Mouse (Mus musculus): Measurements from ENCODE around the gene Hspa1l. TPM values are rescaled to one million over a fixed set of nuclear protein-coding genes. Genes with fewer than 3 reads are reported as not detected.

The Hspa1l gene
- polyA plus RNA-seq, 1 experiment from 2014 or later: 1.4 TPM

DNA sequence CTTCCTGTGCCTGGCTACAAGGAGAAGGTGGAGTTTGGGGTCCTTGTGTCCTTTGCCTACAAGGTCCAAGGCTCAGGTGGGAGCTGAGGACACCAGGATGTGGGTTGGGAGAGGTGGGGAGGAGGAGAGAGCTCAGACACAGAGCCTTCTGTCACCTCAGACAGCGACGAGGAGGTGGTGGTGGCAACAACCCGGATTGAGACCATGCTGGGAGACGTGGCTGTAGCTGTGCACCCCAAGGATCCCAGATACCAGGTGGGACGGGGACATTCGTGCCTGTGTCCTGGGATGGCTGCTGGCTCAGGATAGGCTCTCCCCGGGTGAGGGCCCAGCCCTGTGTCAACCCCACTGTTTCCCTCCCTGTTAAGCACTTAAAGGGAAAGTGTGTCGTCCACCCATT is 38.9 kb downstream of the Hspa1l start:
- Histone ChIP-seq H3K4me1 (ENCODE audit: control insufficient read depth, insufficient read depth, low read length) (no peaks in the 10 kb centered on the region), H3K9ac (ENCODE audit: low read length) (no peak overlapping the region), H3K4me3 (ENCODE audit: low read depth, low read length) (no peak overlapping the region), H3K4me2 (ENCODE audit: low read length) (no peak overlapping the region), H3K27me3 (replicated peaks; ENCODE audit: control insufficient read depth, insufficient read depth, low read length) (no peaks in the 10 kb centered on the region), H3K27ac (ENCODE audit: low read depth, low read length) (no peak overlapping the region), H3K9me3 (replicated peaks; ENCODE audit: control insufficient read depth, low read length) (no peaks in the 10 kb centered on the region), H3K36me3 (ENCODE audit: control insufficient read depth, insufficient read depth, low read length) (peaks cover 95% of the 10 kb centered on the region)
- DNase-seq (ENCODE audit: low spot score) (no peak), ATAC-seq (no peak)
- WGBS: 91% methylated on average over 8 of the region's 8 CpGs

DNA sequence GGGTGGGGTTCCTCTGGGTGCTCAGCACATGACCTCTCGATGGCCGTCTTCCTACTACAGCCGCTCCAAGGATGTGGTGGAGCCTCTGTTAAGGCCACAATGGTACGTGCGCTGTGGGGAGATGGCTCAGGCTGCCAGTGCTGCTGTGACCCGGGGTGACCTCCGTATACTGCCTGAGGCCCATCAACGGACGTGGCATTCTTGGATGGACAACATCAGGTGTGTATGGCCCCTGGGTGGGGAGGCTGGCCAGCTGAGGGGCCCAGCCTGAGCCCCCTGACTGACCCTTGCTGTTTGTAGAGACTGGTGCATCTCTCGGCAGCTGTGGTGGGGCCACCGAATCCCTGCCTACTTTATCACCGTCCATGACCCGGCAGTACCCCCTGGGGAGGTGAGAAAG is 39.9 kb downstream of the Hspa1l start:
- DNase-seq (ENCODE audit: low spot score) (no peak), ATAC-seq (no peak)
- Histone ChIP-seq H3K4me3 (ENCODE audit: low read depth, low read length) (no peak overlapping the region), H3K27me3 (replicated peaks; ENCODE audit: control insufficient read depth, insufficient read depth, low read length) (no peaks in the 10 kb centered on the region), H3K9ac (ENCODE audit: low read length) (no peak overlapping the region), H3K9me3 (replicated peaks; ENCODE audit: control insufficient read depth, low read length) (no peaks in the 10 kb centered on the region), H3K4me2 (ENCODE audit: low read length) (no peak overlapping the region), H3K27ac (ENCODE audit: low read depth, low read length) (no peak overlapping the region), H3K4me1 (ENCODE audit: control insufficient read depth, insufficient read depth, low read length) (no peaks in the 10 kb centered on the region), H3K36me3 (ENCODE audit: control insufficient read depth, insufficient read depth, low read length) (peaks cover 97% of the 10 kb centered on the region)
- 95% methylated on average over 13 of the region's 13 CpGs for WGBS

DNA sequence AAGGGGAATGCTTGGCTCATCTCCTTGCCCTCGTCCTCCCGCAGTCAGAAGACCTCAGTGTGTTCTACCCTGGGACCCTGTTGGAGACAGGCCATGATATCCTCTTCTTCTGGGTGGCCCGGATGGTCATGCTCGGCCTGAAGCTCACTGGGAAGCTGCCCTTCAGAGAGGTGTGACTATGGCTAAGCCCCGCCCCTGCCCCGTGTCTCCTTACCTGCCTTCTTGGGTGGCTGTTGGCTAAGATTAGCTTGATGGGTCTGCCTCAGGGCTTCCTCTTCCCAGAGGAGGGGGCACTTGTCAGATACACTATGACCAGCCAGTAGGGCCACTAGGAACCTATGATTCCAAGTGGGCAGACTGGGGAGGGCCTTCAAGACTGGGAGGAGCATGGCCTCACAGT is 40.7 kb downstream of the Hspa1l start:
- WGBS: 87% methylated on average over 6 of the region's 6 CpGs
- Histone ChIP-seq H3K4me2 (ENCODE audit: low read length) (no peak overlapping the region), H3K36me3 (ENCODE audit: control insufficient read depth, insufficient read depth, low read length) (peaks cover 90% of the 10 kb centered on the region), H3K4me1 (ENCODE audit: control insufficient read depth, insufficient read depth, low read length) (no peaks in the 10 kb centered on the region), H3K4me3 (ENCODE audit: low read depth, low read length) (no peak overlapping the region), H3K27me3 (replicated peaks; ENCODE audit: control insufficient read depth, insufficient read depth, low read length) (no peaks in the 10 kb centered on the region), H3K27ac (ENCODE audit: low read depth, low read length) (no peak overlapping the region), H3K9ac (ENCODE audit: low read length) (no peak overlapping the region), H3K9me3 (replicated peaks; ENCODE audit: control insufficient read depth, low read length) (no peaks in the 10 kb centered on the region)
- ATAC-seq (no peak), DNase-seq (ENCODE audit: low spot score) (no peak)

DNA sequence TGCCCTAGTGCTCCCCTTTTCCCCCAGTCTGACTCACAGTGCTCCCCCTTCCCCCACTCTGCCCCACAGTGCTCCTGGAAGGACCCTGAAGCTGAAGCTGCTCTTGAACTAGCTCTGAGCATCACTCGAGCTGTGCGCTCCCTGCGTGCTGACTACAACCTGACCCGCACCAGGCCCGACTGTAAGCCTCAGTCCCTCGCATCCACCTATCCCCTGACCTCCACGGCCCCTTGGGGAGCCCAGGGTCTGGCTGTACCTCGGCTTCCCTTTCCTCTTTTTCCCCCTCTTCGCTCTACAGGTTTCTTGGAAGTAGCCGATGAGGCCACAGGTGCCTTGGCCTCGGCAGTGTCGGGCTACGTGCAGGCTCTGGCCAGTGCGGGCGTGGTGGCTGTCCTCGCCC is 42.8 kb downstream of the Hspa1l start:
- 90% methylated on average over 16 of the region's 16 CpGs for WGBS
- DNase-seq (ENCODE audit: low spot score) (no peak), ATAC-seq (no peak)
- H3K27ac ChIP-seq (ENCODE audit: low read depth, low read length): no peak overlapping the region
- H3K36me3 ChIP-seq (ENCODE audit: control insufficient read depth, insufficient read depth, low read length): peaks cover 71% of the 10 kb centered on the region
- H3K9ac ChIP-seq (ENCODE audit: low read length): no peak overlapping the region
- H3K4me2 ChIP-seq (ENCODE audit: low read length): no peak overlapping the region
- H3K9me3 ChIP-seq (replicated peaks; ENCODE audit: control insufficient read depth, low read length): no peaks in the 10 kb centered on the region
- no peaks in the 10 kb centered on the region for H3K4me1 ChIP-seq (ENCODE audit: control insufficient read depth, insufficient read depth, low read length)
- H3K27me3 ChIP-seq (replicated peaks; ENCODE audit: control insufficient read depth, insufficient read depth, low read length): no peaks in the 10 kb centered on the region
- no peak overlapping the region for H3K4me3 ChIP-seq (ENCODE audit: low read depth, low read length)

DNA sequence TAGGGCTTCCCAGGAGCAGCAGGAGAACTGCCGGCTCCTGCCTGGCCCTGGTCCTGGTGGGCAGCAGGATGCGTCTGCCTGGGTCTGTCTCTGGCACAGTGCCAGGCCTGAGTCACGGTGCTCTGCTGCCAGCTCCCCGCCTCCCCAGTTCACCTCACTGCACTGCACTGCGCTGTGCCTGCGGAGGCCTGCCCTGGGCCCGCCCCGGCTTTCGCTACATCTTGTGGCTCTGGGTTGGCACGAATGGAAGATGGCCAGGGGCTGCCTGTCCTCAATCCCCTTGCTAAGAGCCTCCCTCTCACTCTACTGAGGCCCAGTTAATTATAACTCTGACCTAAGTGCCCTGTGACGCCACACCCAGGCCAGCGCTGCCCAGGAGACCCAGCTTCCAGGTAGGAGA is 43.9 kb downstream of the Hspa1l start, which contains the start of gene Vwa7:
Vwa7 (plus strand) TSS at position 204 of the 400 bp plus-strand sequence.
- Histone ChIP-seq H3K9me3 (replicated peaks; ENCODE audit: control insufficient read depth, low read length) (no peaks in the 10 kb centered on the region), H3K9ac (ENCODE audit: low read length) (no peak within 1 kb of the TSS), H3K4me1 (ENCODE audit: control insufficient read depth, insufficient read depth, low read length) (peaks cover 1% of the 10 kb centered on the region; the same call in 1 of the 2 replicates), H3K27ac (ENCODE audit: low read depth, low read length) (0 out of 2 replicates have a peak within 1 kb of the TSS, but pooled peaks have one; percentile 14), H3K4me2 (ENCODE audit: low read length) (no peak within 1 kb of the TSS), H3K4me3 (ENCODE audit: low read depth, low read length) (no peak within 1 kb of the TSS), H3K36me3 (ENCODE audit: control insufficient read depth, insufficient read depth, low read length) (peaks cover 60% of the 10 kb centered on the region), H3K27me3 (replicated peaks; ENCODE audit: control insufficient read depth, insufficient read depth, low read length) (no peaks in the 10 kb centered on the region)
- ATAC-seq: peak; percentile 61
- 38% methylated on average over 12 of the region's 12 CpGs for WGBS
- peak; percentile 61 for DNase-seq (ENCODE audit: low spot score)

DNA sequence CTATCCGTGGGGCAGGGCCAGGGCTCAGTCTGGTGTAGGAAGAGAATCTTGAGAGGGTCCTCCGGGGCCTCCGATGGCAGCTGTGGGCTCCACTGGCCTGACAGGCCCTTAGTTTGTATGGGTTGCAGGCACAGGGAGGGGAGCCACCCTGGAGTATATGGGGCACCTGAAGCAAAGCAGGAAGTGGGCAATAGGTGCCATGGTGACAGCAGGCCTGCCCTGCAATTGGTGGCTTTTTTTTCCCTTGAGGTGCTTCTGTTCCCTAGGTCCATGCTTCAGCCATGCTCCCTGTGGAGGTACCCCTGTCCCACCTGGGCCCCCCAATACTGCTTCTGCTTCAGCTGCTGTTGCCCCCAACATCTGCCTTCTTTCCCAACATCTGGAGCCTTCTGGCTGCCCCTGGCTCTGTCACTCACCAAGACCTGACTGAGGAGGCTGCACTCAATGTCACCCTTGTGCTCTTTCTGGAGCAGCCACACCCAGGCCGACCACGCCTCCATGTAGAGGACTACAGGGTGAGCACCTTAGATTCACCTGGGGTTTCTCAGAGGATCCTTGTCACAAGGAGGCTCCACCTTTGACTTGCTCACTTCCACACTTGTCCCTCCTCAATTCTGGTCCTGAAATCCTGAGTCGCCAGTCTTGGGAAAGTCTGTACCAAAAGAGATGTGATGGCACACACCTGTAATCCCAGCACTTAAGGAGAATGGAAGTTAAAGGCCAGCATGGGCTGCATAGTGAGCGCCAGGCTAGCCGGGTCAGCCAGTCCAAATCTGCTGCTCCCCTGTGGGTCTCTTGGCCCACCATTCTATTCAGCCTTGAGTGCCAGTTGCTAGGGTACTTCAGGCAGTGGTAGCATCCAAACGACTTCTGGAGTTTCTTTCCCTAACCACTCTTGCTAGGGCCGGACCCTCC is 44.5 kb downstream of the Hspa1l start:
- no peak overlapping the region for H3K4me2 ChIP-seq (ENCODE audit: low read length)
- DNase-seq (ENCODE audit: low spot score): no peak
- H3K36me3 ChIP-seq (ENCODE audit: control insufficient read depth, insufficient read depth, low read length): peaks cover 53% of the 10 kb centered on the region
- 80% methylated on average over 10 of the region's 10 CpGs for WGBS
- H3K27ac ChIP-seq (ENCODE audit: low read depth, low read length): 0 out of 2 replicates have a peak overlapping the region, but pooled peaks have one; percentile 14
- no peak overlapping the region for H3K4me3 ChIP-seq (ENCODE audit: low read depth, low read length)
- H3K27me3 ChIP-seq (replicated peaks; ENCODE audit: control insufficient read depth, insufficient read depth, low read length): no peaks in the 10 kb centered on the region
- peaks cover 4% of the 10 kb centered on the region; the same call in 1 of the 2 replicates for H3K4me1 ChIP-seq (ENCODE audit: control insufficient read depth, insufficient read depth, low read length)
- no peak overlapping the region for H3K9ac ChIP-seq (ENCODE audit: low read length)
- no peaks in the 10 kb centered on the region for H3K9me3 ChIP-seq (replicated peaks; ENCODE audit: control insufficient read depth, low read length)
- ATAC-seq: no peak; the same call in 1 of the 2 replicates

DNA sequence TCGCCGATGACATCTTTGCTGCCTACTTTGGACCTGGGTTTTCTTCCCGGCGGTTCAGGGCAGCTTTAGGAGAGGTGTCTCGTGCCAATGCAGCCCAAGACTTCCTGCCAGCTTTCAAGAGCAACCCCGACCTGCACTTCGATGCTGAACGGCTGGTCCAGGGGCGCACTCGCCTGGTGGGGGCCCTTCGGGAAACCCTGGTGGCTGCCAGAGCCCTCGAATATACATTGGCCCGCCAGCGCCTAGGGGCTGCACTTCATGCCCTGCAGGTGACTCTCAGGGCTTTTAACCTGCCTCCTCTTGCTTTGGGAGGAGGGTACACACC is 45.2 kb downstream of the Hspa1l start:
- DNase-seq (ENCODE audit: low spot score) (no peak), ATAC-seq (no peak)
- Histone ChIP-seq H3K27me3 (replicated peaks; ENCODE audit: control insufficient read depth, insufficient read depth, low read length) (no peaks in the 10 kb centered on the region), H3K4me2 (ENCODE audit: low read length) (no peak overlapping the region), H3K4me1 (ENCODE audit: control insufficient read depth, insufficient read depth, low read length) (peaks cover 4% of the 10 kb centered on the region; the same call in 1 of the 2 replicates), H3K36me3 (ENCODE audit: control insufficient read depth, insufficient read depth, low read length) (peaks cover 47% of the 10 kb centered on the region), H3K9ac (ENCODE audit: low read length) (no peak overlapping the region), H3K27ac (ENCODE audit: low read depth, low read length) (no peak overlapping the region), H3K4me3 (ENCODE audit: low read depth, low read length) (no peak overlapping the region), H3K9me3 (replicated peaks; ENCODE audit: control insufficient read depth, low read length) (no peaks in the 10 kb centered on the region)
- WGBS: 76% methylated on average over 14 of the region's 14 CpGs

DNA sequence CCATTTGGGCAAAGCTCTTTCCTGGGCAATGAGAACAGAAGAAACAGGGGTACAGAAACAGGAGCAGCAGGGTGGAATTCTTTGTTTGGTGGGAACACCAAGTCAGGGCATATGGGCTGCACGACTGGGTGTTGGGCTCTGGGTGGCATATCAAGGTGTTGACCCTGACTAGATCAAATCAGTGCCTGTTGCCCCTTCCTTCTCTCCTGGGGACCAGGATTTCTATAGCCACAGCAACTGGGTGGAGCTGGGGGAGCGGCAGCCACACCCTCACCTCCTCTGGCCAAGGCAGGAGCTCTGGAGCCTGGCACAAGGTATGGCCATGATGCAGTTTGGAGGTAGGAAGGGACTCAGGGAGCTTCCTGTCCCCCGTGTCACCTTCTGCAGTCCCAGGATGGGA is 45.7 kb downstream of the Hspa1l start:
- Histone ChIP-seq H3K9me3 (replicated peaks; ENCODE audit: control insufficient read depth, low read length) (no peaks in the 10 kb centered on the region), H3K27me3 (replicated peaks; ENCODE audit: control insufficient read depth, insufficient read depth, low read length) (no peaks in the 10 kb centered on the region), H3K9ac (ENCODE audit: low read length) (no peak overlapping the region), H3K36me3 (ENCODE audit: control insufficient read depth, insufficient read depth, low read length) (peaks cover 42% of the 10 kb centered on the region), H3K27ac (ENCODE audit: low read depth, low read length) (no peak overlapping the region), H3K4me1 (ENCODE audit: control insufficient read depth, insufficient read depth, low read length) (peaks cover 4% of the 10 kb centered on the region; the same call in 1 of the 2 replicates), H3K4me3 (ENCODE audit: low read depth, low read length) (no peak overlapping the region), H3K4me2 (ENCODE audit: low read length) (no peak overlapping the region)
- WGBS: 82% methylated on average over 3 of the region's 3 CpGs
- ATAC-seq: no peak
- DNase-seq (ENCODE audit: low spot score): no peak

DNA sequence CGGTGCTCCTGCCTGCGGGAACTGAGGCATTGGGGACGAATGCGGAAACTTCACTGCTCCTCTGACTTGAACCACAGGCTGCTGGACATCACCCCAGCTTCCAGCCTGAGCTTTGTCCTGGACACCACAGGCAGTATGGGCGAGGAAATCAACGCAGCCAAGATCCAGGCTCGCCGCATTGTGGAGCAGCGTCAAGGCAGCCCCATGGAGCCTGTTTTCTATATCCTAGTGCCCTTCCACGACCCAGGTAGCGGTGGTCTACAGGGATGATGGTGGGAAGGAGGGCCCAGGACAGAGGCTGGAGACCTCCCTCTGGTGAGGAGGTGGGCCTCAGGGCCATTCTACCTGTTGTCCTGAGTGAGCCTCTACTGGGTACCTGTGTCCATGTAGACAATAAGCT is 47.4 kb downstream of the Hspa1l start:
- no peak overlapping the region for H3K9ac ChIP-seq (ENCODE audit: low read length)
- H3K4me3 ChIP-seq (ENCODE audit: low read depth, low read length): no peak overlapping the region
- WGBS: 73% methylated on average over 11 of the region's 11 CpGs
- no peak overlapping the region for H3K4me2 ChIP-seq (ENCODE audit: low read length)
- no peak for ATAC-seq
- H3K9me3 ChIP-seq (replicated peaks; ENCODE audit: control insufficient read depth, low read length): no peaks in the 10 kb centered on the region
- no peak for DNase-seq (ENCODE audit: low spot score)
- H3K27me3 ChIP-seq (replicated peaks; ENCODE audit: control insufficient read depth, insufficient read depth, low read length): no peaks in the 10 kb centered on the region
- peaks cover 25% of the 10 kb centered on the region for H3K36me3 ChIP-seq (ENCODE audit: control insufficient read depth, insufficient read depth, low read length)
- peaks cover 4% of the 10 kb centered on the region; the same call in 1 of the 2 replicates for H3K4me1 ChIP-seq (ENCODE audit: control insufficient read depth, insufficient read depth, low read length)
- H3K27ac ChIP-seq (ENCODE audit: low read depth, low read length): no peak overlapping the region

All from forebrain, embryonic 14.5 days (tissue).